Mouse (Mus musculus): ENCODE measurements around the gene Inpp5k.

Gene Inpp5k

DNA sequence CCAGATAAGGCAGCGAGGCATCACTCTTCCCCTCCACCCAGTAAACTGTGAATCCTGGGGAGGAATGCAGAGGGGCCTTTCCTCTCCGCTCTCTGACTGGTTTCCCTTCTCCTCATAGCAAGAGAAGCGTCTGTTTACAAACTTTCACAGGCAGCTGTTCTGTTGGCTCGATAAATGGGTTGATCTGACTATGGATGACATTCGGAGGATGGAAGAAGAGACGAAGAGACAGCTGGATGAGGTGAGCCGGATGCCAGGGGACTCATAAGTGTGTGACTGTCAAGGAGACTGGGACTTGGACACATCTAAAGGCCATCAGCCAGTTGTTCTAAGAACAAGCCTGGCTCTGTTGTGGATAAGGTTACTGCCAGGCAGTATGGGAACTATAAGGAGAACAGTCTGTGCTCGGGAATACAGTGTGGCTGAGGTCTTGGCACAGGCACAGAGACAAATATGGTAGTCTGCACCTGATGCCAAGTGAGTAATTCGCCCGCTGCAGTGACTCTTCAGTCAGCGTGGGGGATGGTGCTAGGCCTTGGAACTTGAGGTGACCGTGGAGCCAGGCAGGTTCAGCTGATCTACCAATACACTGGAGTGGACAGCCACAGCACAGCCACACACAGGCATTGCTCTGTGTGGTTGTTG is 10.5 kb upstream of the Inpp5k start:
- DNase-seq, result no peak

DNA sequence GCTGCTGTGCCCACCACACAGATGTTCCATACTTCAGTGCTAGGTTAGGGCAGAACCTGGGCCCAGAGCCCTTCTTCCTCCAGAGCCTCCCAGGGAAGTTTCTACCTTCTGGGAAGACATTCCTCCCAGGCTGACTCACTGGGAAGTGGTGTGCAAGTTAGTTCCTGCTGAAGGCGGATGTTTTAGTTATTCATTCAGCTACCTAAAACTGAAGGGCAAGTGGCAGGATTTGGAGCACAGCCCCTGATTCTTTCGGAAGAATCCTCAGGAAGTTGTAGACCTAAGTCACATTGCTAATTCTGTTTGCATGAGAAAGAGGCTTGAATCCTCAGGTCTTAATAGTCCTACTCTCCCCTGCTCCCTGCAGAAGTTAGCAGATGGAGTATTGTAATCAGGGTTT is 9.4 kb upstream of the Inpp5k start:
- no peak for DNase-seq

DNA sequence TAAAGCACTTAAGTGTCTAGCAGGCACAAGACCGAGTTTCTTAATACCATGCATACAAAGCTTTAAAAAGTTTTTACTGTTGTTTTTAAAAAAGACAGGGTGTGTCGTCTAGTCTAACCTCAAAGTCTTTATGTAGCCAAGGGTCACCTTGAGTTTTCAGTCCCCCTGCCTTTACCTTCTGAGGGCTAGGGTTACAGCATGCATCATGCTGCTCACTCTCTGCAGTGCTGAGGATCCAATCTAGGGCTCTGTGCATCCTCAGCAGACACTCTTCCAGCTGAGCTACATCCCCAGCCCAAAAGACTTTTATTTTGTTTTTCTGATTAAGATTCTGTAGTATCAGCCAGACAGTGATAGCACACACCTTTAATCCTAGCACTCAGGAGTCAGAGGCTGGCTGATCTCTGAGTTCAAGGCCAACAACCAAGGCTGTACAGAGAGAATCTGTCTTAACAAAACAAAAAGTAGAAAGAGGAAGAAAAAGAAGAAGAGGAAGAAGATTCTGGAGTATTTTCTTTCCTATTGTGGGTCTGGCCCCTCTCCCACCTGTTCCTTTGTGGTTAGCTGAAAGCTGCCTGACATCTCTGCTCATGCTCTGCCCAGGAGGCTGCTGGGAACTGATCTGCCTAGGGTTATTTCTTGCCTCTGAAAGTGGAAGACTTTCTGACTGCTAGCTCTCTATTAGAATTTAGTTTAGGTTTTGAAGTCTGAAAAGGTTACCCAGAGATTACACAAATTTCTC is 8.0 kb upstream of the Inpp5k start:
- no peak for DNase-seq

DNA sequence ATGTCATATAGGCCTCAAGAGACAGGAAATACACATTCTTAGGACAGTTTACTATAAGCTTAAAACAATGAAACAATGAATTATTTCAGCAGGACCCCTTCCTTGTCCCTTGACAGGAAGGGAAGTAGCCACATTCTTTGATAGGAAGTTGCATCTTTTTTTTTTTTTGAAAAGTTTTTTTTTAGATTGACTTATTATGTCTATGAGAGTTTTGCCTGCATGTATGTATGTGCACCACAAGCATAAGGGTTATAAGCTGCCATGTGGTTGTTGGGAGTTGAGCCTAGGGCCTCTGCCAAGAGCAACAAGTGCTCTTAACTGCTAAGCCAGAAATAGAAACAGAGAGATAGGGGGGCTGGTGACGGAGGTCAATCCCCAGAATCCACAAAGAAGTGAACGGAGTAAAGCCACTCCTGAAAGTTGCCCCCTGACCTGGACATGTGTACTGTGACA is 6.7 kb upstream of the Inpp5k start:
- no peak for DNase-seq

DNA sequence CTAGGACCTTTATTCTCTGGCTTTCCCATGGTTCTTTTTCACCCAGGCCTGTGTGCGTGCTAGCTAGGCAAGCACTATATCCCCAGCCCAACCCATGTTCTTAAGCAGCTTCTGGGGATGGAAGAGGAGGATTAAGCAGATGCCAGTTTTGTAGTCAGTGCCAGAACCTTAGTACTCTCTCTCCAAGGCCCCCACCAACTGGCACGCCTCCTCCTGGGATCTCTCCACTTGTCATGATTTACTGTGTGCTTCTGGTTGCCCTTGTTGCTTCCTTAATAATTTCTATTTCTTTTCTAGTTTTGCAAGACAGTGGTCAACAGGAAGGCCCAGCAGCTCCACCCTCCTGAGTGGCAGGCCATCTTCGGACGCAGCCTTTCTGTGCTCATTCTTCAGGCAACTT is 5.0 kb upstream of the Inpp5k start:
- peak; percentile 67 for DNase-seq

DNA sequence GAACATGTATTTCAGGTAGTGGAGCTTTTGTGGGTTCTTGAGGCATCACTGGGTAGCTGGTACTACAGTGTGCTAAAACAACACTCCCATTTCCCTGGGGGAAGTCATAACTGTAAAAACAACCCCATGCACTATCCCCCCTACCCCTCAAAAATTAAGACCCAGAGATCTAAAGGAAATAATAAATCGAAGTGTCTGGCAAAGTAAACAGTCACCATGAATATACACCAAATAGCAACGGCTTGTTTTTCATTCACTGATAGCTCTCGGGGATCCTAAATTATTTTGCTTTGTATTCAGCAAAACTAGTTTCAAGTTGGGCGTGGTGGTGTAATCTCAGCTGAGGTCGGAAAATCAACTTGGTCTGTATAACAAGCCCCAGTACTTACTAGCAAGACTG is 690 bp upstream of the Inpp5k start:
- DNase-seq, result no peak

DNA sequence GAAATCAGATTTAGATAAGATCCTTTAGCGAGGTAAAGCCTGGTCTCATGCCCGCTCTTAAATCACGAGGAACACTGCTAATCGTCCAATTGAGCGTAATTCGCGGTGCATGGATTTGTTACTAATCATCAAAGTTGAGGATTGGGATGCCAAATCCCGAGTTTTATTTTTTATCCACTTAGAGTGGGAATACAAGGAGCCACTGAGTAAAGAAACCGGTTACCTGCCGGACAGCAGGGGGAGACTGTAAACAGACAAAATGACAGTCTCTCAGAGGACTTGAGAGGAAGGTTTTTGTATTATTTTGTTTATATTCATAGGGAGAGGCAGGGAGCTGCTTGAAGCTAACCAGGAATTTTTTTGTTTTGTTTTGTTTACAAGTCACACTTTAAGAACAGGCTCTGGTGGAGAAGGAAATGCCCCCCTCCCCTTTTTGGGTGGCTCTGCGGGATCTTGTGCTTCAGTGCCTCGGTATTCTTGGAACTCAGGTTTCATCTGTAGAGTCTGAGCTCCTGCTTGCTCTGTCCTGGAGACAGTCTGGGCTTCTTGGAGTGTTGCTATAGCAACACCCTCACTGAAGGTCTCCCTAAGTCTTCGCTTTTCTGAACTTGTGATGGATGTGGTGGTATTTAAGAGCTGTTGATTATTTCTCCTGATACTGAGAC is 905 bp downstream of the Inpp5k start:
- peak; percentile 51 for DNase-seq

DNA sequence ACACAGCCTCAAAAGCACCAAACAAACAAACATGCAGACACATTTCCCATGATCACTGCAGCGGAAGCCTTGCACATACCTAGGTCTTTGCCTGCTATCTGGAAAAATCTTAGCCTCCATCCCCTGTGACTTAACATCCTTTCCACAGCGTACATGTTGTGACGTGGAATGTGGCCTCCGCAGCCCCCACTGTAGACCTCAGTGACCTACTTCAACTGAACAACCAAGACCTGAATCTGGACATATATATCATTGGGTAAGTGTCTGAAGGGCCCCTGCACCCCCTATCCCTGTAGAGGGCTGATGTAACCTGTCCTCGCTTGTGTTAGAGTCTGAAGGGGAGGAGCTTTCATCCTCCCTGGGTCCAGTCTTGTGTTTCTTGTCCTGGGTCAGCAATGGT is 2.1 kb downstream of the Inpp5k start:
- no peak for DNase-seq

DNA sequence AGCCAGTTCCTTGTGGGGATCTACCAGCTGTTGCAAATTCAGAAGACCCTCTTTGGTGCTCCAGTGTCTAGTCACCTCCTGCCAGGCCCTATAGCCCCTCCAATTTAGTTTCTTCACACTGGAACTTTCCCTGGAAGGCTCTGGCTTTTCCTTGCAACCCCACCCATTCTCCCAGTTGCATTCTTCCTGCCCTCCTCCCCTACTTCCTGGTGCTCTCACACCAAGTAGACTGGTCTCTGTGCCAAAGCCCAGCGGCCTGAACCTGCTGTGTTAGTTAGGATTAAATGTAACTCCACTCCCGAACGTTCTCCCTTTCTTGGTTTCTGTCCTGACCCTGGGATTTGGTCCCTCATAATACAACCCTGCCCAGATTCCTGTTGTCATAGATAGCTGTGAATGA is 4.0 kb downstream of the Inpp5k start:
- DNase-seq, result no peak

DNA sequence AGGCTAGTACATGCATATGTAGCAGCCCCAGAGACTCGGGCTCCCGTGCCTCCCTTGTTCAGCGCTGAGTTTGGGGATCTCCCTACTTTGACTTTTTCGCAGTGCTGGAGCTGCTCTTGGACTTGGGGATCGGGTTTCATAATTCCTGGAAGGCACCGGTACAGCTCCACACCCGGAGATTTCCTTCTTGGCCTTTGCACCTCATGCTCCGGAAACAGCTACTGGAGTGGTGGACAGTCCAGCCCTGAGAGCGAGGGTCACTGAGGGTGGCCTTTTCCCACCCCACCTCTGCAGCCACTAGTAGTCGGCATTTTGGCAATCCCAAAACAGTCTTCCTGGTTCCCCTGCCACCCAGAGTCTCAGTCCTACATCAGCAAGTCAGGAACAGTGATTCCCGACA is 4.5 kb downstream of the Inpp5k start:
- DNase-seq, result peak; percentile 80

DNA sequence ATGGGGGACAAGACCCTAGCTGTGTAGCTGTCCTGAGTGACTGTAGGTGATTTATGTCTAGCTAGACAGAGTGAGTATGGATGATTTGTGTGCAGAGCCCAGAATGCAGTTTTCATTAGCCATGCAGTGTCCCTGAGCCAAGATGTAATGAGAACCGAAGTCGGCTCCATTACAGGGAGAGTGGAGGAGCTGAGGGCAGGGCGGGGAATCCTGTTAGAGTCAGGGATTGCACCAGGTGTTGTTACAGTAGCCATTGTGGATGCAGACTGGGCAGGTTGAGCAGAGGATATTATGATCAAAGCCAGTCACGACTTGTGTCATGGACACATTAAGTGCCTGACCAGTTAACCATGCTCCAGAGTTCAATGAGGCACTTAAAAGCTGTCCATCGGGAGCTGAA is 12.5 kb downstream of the Inpp5k start:
- no peak for DNase-seq

DNA sequence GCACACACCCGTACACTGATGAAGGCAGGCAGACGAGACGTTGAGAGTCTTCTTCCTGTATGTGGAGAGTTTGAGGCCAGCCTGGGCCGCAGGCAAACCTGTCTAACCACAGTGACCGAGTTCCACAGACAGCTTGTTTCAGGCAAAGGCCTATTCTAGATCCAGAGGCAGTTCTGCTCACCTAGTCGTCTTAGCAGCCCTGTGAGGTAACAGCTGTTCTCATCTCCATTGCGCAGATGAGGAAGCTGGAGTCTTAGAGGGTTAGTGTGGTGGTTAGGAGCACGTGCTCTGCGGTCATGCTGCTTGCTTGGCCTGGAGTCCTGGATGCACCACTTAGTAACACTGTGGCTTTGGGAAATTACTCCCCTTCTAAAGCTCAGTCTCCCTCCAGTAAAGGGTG is 13.9 kb downstream of the Inpp5k start:
- DNase-seq, result no peak

DNA sequence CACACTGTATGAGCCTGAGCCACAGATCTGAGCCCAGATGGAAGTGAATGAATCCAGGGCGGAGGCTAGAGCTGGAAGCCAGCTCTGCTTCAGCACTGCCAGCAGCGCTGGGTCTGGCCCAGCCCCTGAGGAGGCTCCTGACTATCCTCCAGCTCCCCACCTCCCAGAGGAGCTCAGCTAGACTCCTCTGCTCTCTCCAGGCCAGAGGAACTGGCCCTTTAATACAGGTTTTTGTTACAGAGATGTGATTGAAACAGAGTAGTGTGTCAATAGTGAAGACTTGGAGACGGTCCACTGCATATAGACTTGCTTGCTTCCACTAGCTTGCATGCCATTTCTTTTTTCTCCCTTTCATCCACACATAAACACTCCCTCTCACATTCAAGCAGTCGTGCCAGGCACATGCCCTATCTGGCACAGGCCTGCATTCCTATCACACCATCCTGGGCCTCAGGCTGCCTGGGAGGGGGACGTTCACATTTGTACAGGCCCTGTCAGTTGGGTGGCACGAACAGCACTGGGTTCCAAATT is 17.0 kb downstream of the Inpp5k start:
- DNase-seq, result peak; percentile 48

DNA sequence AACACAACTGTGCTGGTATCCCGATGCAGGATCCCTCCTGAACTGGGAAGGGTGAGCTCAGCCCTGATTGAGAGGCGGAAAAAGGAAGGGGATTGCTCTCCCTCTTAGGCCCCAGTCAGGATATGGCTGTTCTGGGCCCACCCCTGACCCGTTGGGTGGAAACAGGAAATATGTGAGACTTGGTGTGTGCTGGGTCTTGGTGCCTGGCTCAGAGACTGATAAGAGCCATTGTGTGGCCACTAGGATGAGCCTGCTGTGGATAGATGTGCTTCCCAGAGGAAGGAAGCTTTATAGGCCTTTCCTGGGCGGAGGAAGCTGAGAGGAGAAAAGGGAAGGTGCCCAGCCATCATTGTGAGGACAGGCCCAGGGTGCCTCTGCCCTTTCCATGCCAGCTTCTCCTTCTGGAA is 18.4 kb downstream of the Inpp5k start:
- peak; percentile 74 for DNase-seq

DNA sequence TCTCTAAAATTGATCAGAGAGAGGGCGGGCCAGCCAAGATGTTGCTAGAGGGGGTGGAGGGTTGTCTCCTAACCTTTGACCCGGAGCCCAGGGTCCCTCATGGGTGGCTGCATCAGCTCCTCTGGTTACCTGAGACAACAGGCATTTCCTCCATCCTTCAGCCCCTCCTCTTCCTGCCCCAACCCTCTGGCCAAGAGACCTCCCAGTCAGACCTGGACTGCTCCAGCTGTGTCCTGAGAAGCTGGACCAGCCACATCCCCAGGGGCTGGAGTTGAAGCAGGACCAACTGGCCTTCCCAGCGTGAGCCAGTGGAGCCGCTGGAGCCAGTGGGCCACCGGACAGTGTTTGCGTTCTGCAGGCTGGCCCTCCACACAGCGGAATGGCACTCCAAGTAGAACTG is 19.5 kb downstream of the Inpp5k start, which contains the start of gene Myo1c:
TSS of gene Myo1c (plus strand) at position 194 of the 400 bp plus-strand sequence.
- DNase-seq, result peak; percentile 73

DNA sequence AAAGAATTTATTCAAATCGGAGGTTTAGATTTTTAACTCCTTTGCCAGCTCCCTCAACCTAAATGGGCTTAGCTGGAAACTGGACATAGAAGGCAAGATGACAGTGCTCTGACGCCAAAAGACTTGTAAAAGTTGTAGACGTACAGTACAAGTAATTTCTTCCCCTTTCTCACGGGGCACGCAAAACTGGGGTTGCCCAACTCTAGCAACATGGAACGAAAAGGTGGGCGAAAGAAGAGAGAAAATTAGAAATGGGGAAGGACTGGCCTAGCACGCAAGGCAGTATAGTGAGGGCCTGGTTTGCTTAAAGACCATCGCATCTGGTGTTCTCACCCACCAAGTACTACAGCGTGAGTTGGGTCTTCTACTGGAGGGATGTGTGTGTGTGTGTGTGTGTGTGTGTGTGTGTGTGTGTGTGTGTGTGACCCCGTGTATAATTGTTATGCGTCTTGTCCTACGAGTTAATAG is 20.2 kb downstream of the Inpp5k start:
- no peak for DNase-seq

DNA sequence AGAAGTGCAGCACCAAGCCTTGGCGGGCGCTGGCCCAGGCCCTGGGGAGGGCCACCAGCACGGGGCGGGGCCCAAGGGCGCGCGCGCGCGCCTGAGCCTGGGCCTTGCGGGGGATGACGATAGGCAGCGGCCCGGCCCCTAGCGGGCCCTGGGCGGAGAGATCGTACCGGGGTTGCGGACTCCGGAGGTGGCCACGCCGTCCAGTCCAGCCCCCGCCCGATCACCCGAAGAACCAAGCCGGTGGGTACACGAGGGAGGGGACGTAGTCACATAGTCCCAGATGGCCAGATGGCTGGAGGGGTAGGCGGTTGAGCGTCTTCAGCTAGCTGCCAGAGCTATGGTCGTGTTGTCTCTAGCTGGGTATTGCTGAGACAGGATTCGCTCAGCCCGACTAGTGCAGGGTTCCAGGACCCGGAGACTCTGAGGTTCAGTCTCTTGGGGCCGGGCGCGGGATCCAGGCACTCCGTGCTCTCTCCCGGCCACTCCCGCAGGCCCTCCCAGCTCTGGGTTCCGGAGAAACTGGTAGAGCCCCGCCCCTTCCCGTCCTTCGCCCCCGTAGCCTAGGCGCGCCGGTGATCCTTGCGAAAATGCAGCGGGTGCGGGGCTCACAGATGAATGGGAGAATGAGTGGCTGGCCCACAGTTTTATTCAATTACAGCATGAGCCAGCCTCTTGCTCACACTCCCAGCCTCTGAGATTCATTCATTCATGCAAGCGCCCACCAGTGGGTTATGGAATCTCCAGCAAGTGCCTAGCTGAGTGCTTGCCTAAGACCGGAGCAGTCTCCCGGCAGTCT is 20.8 kb downstream of the Inpp5k start:
- DNase-seq, result peak; percentile 85

DNA sequence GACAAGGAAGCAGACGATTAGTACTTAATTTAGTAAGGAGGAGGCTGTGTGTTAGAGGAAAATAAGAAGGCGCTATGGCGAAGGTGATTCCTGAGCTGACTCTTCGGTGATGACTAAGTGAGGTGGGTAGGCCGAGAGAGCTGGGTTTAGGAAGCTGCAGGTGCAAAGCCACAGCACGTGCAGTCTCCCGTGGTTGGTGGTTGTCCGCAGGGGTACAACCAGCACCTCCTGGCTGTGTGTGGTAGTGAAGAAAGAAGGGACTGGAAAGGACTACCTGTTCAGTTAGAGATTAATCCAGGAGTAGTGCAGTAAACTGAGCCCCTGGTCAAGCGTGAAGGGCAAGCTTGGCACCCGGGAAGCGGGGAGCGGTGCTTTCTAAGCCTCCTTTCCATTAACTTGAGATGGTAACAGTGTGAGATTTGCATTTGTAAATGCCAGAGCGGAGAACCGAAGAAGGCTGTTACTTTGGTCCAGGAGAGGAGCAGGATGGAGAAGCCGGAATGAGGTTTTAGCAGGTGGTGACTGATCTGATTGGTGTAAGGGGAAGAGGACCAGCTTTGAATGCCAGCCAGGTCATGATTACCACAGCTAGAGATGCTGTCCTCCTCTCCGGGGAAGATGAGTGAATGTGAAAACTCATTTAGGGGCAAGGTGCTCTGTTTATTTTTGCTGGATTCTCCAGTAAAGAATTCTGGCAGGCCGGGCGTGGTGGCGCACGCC is 21.6 kb downstream of the Inpp5k start:
- peak; percentile 96 for DNase-seq

DNA sequence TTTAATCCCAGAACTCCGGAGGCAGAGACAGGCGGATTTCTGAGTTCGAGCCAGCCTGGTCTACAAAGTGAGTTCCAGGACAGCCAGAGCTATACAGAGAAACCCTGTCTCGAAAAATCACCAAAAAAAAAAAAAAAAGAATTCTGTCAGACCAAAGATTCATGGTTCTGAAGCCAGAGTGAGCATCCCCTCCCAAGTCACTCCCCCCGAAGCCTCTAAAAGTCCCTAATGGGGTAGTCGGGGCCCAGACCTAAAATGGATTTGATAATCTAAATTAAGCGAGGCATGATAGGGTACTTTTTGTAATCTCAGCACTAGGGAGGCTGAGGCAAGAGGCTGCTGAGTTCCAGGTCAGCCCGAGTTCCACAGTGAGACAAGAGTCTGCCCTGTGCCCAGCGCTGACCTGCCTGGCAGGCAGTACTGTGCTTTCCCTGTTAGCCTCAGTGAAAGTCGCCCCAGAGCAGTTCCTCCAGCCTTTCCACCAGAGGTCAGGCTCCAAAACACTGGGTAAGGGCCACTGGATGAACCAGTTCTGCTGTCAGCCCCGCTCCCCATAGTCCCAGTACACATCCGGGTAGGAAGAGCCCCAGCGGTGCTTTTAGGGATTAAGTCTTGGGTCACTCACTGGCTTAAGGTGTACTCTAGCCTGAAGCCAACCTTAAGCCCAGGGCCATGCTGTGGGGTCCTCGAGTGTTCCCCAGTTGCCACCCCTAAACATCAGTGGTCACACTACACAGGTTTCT is 22.3 kb downstream of the Inpp5k start:
- peak; percentile 75 for DNase-seq

DNA sequence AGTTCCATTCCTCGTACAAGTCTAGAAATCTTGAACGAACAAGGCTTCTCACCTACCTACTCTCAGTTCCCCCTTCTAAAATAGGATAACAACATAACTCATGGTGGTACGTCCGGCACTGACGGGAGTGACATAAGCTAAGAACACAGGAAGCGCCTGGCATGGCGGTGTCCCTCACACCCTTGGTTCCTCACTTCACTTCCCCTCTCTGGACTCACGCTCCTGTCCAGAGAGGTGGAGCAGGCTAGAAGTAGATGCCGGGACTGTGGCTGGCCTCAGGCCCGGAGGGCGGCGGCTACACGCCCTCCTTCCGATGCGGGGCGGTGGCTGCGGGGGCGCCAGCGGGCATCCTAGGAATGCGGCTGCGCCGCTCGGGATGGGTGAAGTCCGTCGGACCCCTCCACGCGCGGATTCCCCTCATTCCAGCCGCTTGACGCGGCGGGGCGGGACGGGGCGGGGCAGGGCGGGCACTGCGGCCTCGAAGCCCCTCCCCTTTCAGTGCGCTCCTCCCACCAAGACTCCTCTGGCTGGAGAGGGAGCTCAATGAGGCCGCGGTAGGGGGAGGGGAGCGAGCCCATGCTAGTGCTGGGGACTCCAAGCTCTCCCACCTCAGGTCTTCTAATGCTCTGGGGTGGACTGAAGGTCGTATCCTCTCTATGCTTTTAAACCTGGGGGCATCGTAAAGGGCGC is 23.1 kb downstream of the Inpp5k start:
- DNase-seq, result peak; percentile 96

All from kidney, adult 11 months (tissue).